Mouse (Mus musculus) cerebellum, adult 11-12 months (tissue): Measurements from ENCODE around the gene Gm10408.
"Not testable (repeated sequence)": the region's sequence is repeated elsewhere in the genome, so short reads cannot be mapped to it uniquely, and the experiment has no call there.

Experiments used
- DNase-seq: peaks from one replicate; pipeline ENCODE4 v3.0.0; 2022

Gene Gm10408

DNA sequence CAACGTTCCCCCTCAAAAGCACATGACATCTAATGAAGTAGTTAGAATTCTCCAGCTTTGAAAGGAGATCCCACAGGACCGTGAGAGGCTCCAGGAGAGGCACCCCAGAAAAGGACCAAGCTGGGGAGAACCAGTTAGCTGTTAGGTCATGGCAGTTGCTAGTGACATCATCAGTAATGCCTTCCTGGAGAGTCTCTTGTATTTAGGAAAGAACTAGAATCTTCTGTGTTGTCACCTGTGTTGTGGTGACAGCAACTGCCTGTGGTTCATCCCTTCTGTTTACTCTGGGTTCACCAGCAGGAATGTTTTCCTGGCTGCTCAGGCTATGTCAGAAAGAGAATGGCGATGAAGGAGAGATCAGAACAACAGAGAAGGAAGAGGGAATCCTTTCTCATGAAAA is at the start of gene Gm10408:
TSS of gene Gm10408 (plus strand) at position 301 of the 400 bp plus-strand sequence.
- DNase-seq: not testable (repeated sequence)

GRCm38 (mm10) chr14:3412314-3412713 is 36.9 kb upstream of the Gm10408 start, which contains the start of gene Gm10409:
Gm10409 (plus strand) TSS chr14:3412614.
- DNase-seq: not testable (repeated sequence)

DNA sequence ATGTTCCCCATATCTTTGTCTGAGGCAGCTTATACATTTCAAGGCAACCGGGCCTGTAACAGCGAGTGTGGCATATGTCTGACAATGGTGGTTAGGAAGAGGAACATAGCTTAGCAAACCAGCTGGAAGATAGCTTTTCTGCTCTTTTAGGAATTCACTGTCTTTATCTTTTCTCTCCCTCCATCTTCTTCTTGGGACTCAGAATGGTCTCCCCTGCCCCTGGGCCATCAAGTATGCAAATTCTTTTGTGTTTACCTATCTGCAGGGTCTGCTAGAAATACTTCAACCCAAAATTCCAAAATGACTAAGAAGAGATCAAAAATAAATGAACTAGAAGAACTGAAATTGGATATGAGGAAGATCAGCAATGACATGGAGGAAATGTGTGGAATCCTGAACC is 21.4 kb upstream of the Gm10408 start, which contains the start of gene Gm3005:
TSS of gene Gm3005 (plus strand) at position 301 of the 400 bp plus-strand sequence.
- DNase-seq: not testable (repeated sequence)
